Mouse (Mus musculus) adrenal gland, adult 8-10 months (tissue): ENCODE measurements around the gene Gm4353. TPM values are rescaled to one million over a fixed set of nuclear protein-coding genes. Genes with fewer than 3 reads are reported as not detected.

Experiments used
- DNase-seq: peaks from one replicate; pipeline ENCODE4 v3.0.0; 2022
- total RNA-seq, 4 experiments: library from RNA; stranded (reverse); gene quantifications; 2 replicates each; pipeline ENCODE4 v1.2.4; 2022

Gm4353 gene
- total RNA-seq, 4 experiments from 2014 or later = 3.4 to 7.7 (median 5.0) TPM

DNA sequence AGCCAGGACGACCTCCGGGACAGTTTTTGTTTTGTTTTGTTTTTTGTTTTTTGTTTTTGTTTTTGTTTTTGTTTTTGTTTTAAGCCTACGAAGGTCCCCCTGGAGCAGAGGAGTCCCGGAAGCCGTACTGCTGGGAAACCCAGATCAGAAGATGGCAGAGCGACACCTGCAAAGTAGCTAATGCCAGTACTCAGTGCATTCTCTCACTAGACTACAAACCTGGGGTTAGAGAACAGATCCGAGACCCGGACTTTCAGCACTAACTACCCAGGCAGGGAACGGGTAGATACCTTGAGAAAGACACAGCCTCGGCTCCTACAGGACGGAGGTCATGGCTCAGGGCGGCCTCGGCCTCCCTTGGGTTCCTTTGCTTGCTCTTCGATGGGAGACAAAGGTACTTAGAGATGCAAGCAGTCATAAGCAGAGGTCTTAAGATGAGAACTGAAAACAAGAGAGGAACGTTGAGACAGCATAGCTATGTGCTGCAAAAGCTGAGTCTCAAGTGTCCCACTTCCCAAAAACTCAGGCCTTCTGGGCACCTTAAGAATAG, 43.9 kb downstream of the Gm4353 start:
- no peak for DNase-seq

DNA sequence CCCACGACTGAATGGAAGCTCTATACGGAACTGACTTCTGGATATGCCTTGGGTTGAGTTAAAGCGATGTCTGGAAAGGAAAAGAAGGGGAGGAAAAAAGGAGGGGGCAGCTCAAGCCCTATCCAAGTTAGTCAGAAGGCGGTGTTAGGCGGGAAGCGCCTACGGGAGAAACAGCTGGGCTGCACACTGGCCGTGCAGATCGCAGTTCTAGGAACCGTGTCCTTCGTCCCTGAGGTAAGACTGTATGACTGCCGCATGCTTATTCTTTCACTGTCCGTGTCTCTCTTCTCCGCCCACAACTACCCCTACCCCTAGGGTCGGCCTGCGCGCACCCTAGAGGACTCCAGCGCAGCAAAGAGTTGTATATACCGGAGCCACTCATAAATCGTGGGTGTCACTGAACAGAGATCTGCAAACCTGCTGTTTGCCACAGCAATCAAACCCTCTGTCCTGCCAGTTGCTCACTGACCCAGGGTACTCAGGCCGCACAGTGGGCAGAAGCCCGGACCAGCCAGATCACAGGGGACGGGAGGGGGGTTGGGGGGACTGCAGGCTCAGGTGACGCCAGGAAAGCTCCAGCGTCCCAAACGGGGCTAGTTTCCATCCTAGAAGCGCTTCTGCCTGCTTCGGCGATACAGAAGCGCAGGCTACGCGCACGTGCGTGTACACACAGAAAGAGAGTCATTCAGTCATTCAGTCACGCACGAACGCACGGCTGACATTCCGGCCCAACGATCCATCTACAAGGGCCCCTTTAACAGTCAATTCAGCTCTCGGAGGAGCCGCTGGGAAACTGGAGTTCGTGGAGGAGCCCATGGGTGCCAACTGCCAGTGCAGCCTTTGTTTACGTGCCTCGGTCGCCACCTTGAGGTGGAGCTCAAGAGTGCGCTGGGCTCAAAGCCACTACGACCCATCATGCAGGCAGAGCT, 44.6 kb downstream of the Gm4353 start:
- peak; percentile 80 for DNase-seq

DNA sequence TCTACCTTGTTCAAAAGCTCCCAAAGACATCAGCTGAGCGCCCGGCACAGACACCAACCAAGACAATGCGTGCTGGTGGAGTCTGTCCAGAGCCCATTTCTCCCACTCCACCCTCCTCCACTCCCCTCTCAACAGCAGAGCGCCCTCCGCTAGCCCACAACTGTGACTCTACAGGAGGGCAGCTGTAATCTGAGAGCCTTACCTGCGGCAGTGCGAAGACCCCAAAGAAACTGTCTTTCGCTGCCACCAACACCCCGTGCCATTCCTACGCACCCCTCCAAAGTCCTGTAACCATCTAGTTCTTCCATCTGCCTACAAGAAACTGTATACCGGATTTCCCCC, 45.3 kb downstream of the Gm4353 start, which contains the start of gene 1110004F10Rik:
Gene 1110004F10Rik, plus strand, starts transcription at position 202 of the 342 bp plus-strand sequence.
- no peak for DNase-seq

DNA sequence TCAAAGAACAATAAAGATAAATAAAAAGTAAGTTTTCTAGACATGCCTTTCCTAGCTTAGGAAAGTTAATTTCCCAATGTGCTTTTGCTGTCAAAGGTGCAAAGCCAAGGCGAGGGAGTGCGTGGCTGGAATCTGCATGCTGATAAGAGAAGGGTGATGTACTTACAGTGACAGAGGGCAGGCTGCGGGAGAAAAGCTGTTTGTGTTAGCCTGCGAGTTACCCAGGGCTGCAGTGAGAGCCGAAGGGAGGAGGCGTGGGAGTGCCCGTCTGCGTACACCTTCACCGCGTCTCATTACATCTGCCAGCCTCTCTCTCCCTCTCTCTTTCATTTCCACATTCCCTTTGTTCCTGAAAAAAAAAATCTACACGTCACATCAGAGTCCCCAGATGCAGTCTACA, 45.9 kb downstream of the Gm4353 start, which contains the start of gene Sox6:
Gene Sox6, minus strand, starts transcription at position 286 of the 400 bp plus-strand sequence.
- DNase-seq = no peak

DNA sequence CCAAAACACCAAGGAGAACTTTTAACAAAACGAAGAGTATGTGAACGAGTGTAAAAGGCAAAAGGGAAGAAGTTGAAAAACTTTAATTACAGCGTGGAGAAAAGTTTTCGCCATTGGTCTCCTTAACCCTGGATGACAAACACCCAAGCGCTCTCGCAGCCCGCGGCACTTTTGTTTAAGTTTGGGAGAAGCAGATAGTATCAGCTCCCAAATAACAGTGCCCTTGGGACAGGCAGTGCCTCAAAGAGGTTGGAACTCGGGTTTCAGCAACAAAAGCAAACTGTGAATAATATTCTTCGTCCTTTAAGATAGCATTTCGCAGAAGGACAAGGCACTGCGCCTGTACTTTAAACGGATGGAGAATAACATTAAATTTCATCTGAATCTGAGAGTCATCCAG, 46.4 kb downstream of the Gm4353 start:
- no peak for DNase-seq

DNA sequence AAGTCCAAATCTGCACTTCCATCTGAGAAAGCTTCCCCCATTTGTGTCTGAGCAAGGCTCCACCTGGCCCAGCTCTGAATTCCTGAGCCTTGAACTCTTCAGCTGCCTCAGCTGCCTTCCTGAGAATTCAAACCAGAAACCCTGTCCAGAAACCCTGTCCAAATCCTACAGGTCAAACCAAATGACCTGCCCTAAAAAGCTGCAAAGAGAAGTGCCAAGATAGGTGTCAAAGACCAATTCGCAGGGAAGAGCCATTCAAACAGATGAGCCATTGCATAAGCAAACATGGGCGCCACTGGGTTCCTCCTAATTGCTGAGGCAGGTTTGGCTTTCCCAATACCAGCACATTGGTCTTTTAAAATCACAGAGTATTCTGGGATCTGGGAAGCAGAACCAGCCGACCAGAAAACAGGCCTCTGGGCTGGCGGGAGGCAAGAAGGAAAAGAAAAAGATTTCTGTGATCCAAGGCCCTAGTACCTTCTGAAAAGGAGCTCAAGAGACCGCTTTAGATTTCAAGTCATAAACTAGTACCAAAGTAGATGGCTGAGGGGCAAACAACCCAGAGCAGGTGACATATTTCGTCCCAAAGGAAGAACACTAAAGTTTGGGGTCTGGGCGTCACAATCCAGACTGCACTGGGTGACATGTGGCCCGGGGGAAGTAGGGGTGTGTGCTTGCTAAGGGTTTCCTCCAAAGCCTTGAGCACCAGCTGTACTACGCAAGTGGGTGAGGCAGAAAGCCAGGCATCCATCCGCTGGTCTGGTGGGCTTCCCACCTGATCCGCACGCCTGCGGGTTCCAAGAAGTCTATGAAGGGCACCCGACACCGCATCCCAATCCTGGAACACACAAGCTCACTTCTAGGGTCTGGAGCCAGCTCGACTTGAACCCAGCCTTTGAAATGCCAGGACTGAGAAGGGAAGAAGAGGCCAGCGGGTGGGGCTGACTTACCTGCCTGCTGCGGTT, 47.6 kb downstream of the Gm4353 start:
- DNase-seq = no peak

DNA sequence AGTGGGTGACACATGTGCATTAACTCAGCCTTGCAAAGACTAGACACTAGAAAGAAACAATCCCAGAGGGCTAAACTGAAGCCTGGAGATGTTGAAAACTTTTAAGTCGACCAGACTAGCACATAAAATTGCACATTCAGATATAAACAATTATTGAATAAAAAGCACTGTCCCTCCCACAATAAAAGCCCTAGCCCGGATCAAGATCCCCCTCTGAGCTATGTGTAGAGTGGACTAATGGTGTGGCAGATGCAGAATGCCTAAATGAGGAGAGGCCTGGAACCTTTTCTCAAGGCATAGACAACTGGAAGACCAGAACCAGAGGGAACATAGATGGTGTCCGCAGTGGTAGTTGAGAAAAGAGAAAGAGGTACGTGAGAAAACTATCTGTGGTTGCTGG, 48.9 kb downstream of the Gm4353 start:
- DNase-seq = no peak

DNA sequence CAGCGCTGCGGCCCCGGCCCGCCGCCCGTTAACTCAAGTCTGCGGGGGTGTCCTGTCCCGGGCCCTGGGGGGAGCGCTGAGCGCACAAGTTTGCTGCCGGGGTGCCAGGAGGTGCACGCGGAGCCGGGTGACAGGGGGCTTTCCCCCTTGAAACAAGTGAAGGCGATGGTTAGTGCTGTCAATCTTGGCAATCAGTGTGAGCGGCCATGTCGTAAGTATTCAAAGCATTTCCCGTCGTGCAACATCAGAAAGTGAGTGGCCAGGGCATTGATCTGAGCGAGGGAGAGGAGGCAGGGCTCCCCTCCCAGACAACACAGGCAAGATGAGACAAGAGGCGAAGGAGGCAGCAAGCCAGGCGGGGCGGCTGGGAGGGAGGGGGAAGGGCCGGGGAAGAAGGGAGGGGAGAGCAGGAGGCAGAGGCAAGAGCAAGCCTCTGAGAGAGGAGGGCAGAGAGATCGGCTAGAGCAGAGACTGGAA, 50.1 kb downstream of the Gm4353 start:
- DNase-seq = peak; percentile 47

DNA sequence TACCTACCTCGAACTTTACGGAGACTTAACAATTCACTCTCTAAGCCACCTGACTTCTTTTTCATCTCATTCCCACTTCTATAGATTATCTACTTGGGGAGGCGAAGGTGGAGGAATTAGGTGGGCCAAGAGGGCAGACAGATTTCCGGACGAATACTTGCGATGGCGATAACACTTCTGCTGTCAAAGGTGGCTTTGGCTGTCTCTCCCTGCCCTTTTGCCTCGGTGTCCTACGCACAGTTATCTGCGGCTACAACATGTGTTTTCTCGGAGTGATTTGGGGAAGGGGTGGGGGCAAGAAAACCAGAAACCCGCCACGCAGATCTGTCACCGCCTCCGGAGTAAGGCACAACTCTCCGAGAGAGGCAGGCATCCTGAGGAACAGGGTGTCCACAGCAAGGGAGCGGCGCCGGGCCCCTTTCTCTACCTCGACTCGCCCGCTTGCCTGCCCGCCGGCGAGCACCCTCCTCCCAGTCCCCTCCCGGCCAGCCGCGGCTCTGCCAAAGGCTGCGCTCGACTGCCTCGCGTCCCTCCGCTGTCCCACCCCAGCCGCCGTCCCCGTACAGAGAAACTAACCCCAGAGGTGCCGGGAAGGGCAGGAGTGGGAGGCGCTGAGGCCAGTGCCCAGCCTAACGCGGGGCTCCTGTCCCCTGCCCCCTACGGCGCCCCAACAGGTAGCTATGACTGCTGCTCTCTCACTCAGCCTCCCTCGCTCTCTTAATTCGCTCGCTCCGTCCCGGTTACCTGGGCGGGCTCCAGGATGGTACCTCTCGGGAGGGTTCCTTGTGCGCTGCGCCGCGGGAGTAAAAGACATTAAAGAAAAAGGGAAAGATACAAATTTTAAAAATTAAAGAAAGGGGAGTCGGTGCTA, 50.8 kb downstream of the Gm4353 start:
- DNase-seq = peak; percentile 38

Other genes with a start within 250 kb of the Gm4353 start
- gene Sox6, start 45.8 kb downstream of the Gm4353 start, total RNA-seq = 10 to 100 TPM; 10.8 to 17.3 (median 12.6) TPM
- gene 1110004F10Rik, start 45.2 kb downstream of the Gm4353 start, total RNA-seq = 100 to 1,000 TPM; 101 to 138 (median 123) TPM
- gene Plekha7, start 223.7 kb upstream of the Gm4353 start, total RNA-seq = 10 to 100 TPM; 13.4 to 34.3 (median 26.8) TPM
- 100 to 1,000 TPM; 356 to 474 (median 418) TPM for gene Rps13, start 249.6 kb upstream of the Gm4353 start, total RNA-seq